Mouse (Mus musculus) thymus, adult 2 months (tissue): ENCODE data around the gene Zfp11. TPM values are rescaled to one million over a fixed set of nuclear protein-coding genes. Genes with fewer than 3 reads are reported as not detected.

Source experiments
- DNase-seq: peaks from one replicate; pipeline ENCODE4 v3.0.0; 2021
- H3K27ac ChIP-seq: fragments of 200-500 bp; 2 replicates; pipeline ENCODE4 v1.5.1; 2012; ENCODE audit warnings: low read length, control low read depth; ENCODE audit not compliant: control insufficient read depth, insufficient read depth
- H3K27me3 ChIP-seq: fragments of 200-500 bp; 2 replicates; pipeline ENCODE4 v1.6.1; 2012; ENCODE audit warnings: mild to moderate bottlenecking, low read length, moderate library complexity, mixed read lengths; ENCODE audit not compliant: control insufficient read depth, insufficient read depth
- H3K36me3 ChIP-seq: fragments of 200-500 bp; 2 replicates; pipeline ENCODE4 v1.6.1; 2012; ENCODE audit warnings: mild to moderate bottlenecking, low read length, moderate library complexity; ENCODE audit not compliant: control insufficient read depth, insufficient read depth
- H3K4me1 ChIP-seq: fragments of 200-500 bp; replicated peaks from 2 replicates; pipeline ENCODE4 v1.6.1; 2012; ENCODE audit warnings: low read length; ENCODE audit not compliant: control insufficient read depth, insufficient read depth
- H3K4me3 ChIP-seq: fragments of 200-500 bp; 2 replicates; pipeline ENCODE4 v1.5.1; 2012; ENCODE audit warnings: mild to moderate bottlenecking, low read length, control low read depth, moderate library complexity; ENCODE audit not compliant: control insufficient read depth, insufficient read depth
- CTCF ChIP-seq: fragments of 200-500 bp; IDR thresholded peaks from 2 replicates; pipeline ENCODE4 v1.5.1; 2012; ENCODE audit warnings: mild to moderate bottlenecking, control low read depth, low read length, moderate library complexity, borderline replicate concordance; ENCODE audit not compliant: control insufficient read depth, poor library complexity, insufficient read depth; ENCODE audit errors: extremely low read depth
- POLR2A ChIP-seq: fragments of 200-500 bp; IDR thresholded peaks from 2 replicates; pipeline ENCODE4 v1.6.1; 2012; ENCODE audit warnings: mild to moderate bottlenecking, low read length, control low read depth, moderate library complexity; ENCODE audit not compliant: control insufficient read depth, poor library complexity, insufficient read depth; ENCODE audit errors: extremely low read depth
- whole genome bisulfite sequencing: fragments of 180-500 bp; shearing (Covaris S2); methylation state at CpG from one replicate; pipeline ENCODE4 v1.1.7; 2018; 5-methylcytosine and 5-hydroxymethylcytosine counted together
- polyA plus RNA-seq: library from polyadenylated mRNA; depleted of rRNA; stranded (reverse); fragments of >200 nt; gene quantifications from 2 replicates; pipeline ENCODE4 v1.2.3, GENCODE M21; 2012; rRNA removed

Zfp11 gene
- polyA plus RNA-seq, 1 experiment = 1.1 TPM

- DNase-seq = peak; percentile 59
- H3K27ac ChIP-seq = no peak overlapping the region
- TF ChIP-seq POLR2A (no peak), CTCF (no peak)
- no peaks in the 10 kb centered on the region for H3K4me1 ChIP-seq
- no peaks in the 10 kb centered on the region for H3K27me3 ChIP-seq
- H3K36me3 ChIP-seq = no peaks in the 10 kb centered on the region
- no peak overlapping the region for H3K4me3 ChIP-seq
- 23% methylated on average over 1 of the region's 1 CpGs for WGBS
Measured at GRCm38 (mm10) chr5:129611060-129611459, 58.8 kb downstream of the Zfp11 start.

DNA sequence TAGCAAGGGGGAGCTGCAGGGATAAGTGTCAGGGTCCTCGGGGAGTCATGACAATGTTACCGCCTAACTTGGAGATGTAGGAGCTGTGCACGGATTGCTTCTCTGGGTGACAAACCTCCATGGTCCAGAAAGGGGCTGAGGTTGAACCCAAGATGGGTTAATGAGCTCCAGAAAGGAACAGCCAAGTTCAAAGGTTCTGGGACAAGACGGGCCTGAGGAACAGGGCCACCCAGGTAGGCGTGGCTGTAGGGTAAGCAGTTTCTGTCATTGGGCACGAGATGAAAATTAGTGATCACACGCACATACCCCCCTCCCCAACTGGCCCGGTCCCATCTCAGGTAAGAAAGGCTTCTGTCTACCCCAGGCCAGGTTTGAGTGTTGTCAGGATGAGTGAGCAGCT, 62.4 kb downstream of the Zfp11 start:
- no peak overlapping the region for H3K27ac ChIP-seq
- H3K4me1 ChIP-seq = no peaks in the 10 kb centered on the region
- no peak overlapping the region for H3K4me3 ChIP-seq
- 93% methylated on average over 8 of the region's 8 CpGs for WGBS
- no peaks in the 10 kb centered on the region for H3K27me3 ChIP-seq
- no peaks in the 10 kb centered on the region for H3K36me3 ChIP-seq
- no peak for DNase-seq
- TF ChIP-seq CTCF = no peak
- TF ChIP-seq POLR2A = no peak

Other genes starting within 250 kb of the Zfp11 start
- gene Sfswap, start 168.9 kb downstream of the Zfp11 start, polyA plus RNA-seq = 149 and 160 TPM in 2 replicates
- gene Mmp17, start 85.9 kb downstream of the Zfp11 start, polyA plus RNA-seq = 3.4 and 3.5 TPM in 2 replicates
- gene Sept14, start 38.4 kb upstream of the Zfp11 start, polyA plus RNA-seq = 0.11 TPM in 1 of 2 replicates, not detected in the other
- 66.5 and 83.5 TPM in 2 replicates for gene Mrps17, start 45.4 kb upstream of the Zfp11 start, polyA plus RNA-seq
- gene Nipsnap2, start 55.0 kb upstream of the Zfp11 start, polyA plus RNA-seq = 31.5 and 45.9 TPM in 2 replicates
- 32.9 and 36.8 TPM in 2 replicates for gene Psph, start 117.3 kb upstream of the Zfp11 start, polyA plus RNA-seq
- 17.3 and 19.4 TPM in 2 replicates for gene Sumf2, start 176.9 kb upstream of the Zfp11 start, polyA plus RNA-seq
- gene Chchd2, start 217.4 kb upstream of the Zfp11 start, polyA plus RNA-seq = 1,121 and 1,221 TPM in 2 replicates
- 0.50 and 0.93 TPM in 2 replicates for gene Zbed5, start 225.6 kb upstream of the Zfp11 start, polyA plus RNA-seq
- 1.3 and 3.6 TPM in 2 replicates for gene Phkg1, start 228.4 kb upstream of the Zfp11 start, polyA plus RNA-seq
- 3.4 and 3.5 TPM in 2 replicates for gene Nupr1l, start 238.4 kb upstream of the Zfp11 start, polyA plus RNA-seq